Mouse (Mus musculus) hindbrain, embryonic 14.5 days (tissue): ENCODE results near the gene Lrrc8a. TPM values are rescaled to one million over a fixed set of nuclear protein-coding genes. Genes with fewer than 3 reads are reported as not detected.

Source experiments
- ATAC-seq: fragments of 200-750 bp; cut with Nextera tagmentation; 2 replicates; pipeline ENCODE4 v1.8.0; 2017; ENCODE audit warnings: moderate number of reproducible peaks, mild to moderate bottlenecking, moderate TSS enrichment, moderate library complexity; ENCODE audit not compliant: low FRiP score
- DNase-seq: peaks from one replicate; pipeline ENCODE4 v3.0.0-alpha.2; 2015; ENCODE audit warnings: low spot score
- H3K27ac ChIP-seq: fragments of 300-500 bp; sonication (generic); 2 replicates; pipeline ENCODE4 v1.5.1; 2014; ENCODE audit warnings: mild to moderate bottlenecking, moderate library complexity
- H3K27me3 ChIP-seq: fragments of 300-500 bp; sonication (generic); 2 replicates; pipeline ENCODE4 v1.6.1; 2014; ENCODE audit warnings: mild to moderate bottlenecking, low read length, mixed read lengths; ENCODE audit not compliant: control insufficient read depth, insufficient read depth
- H3K36me3 ChIP-seq: fragments of 300-500 bp; sonication (generic); replicated peaks from 2 replicates; pipeline ENCODE4 v1.6.1; 2014; ENCODE audit not compliant: control insufficient read depth, insufficient read depth
- H3K4me1 ChIP-seq: fragments of 300-500 bp; sonication (generic); replicated peaks from 2 replicates; pipeline ENCODE4 v1.6.1; 2014; ENCODE audit warnings: antibody characterized with exemption, low read length, mixed read lengths; ENCODE audit not compliant: control insufficient read depth, insufficient read depth
- H3K4me2 ChIP-seq: fragments of 300-500 bp; sonication (generic); replicated peaks from 2 replicates; pipeline ENCODE4 v1.6.1; 2014; ENCODE audit warnings: mild to moderate bottlenecking, moderate library complexity
- H3K4me3 ChIP-seq: fragments of 300-500 bp; sonication (generic); replicated peaks from 2 replicates; pipeline ENCODE4 v1.5.1; 2014; ENCODE audit warnings: mild to moderate bottlenecking, low read length
- H3K9ac ChIP-seq: fragments of 300-500 bp; sonication (generic); 2 replicates; pipeline ENCODE4 v1.6.1; 2014
- H3K9me3 ChIP-seq: fragments of 300-500 bp; sonication (generic); 2 replicates; pipeline ENCODE4 v1.6.1; 2016; ENCODE audit warnings: low read length; ENCODE audit not compliant: control insufficient read depth
- WGBS: fragments of 180-500 bp; shearing (Covaris S2); extraction: QIAGEN DNeasy Blood & Tissue Kit; methylation state at CpG from one replicate; pipeline ENCODE4 v1.1.7; 2014; 5-methylcytosine and 5-hydroxymethylcytosine counted together
- polyA plus RNA-seq: library from polyadenylated mRNA; unstranded; fragments of >200 nt; fragmentation: Nextera tagmentation; extraction: Ambion mirVana; gene quantifications from 2 replicates; pipeline ENCODE4 v1.2.1, GENCODE M21; 2014

The Lrrc8a gene
- polyA plus RNA-seq, 1 experiment from 2014 or later, result 57.9 TPM

- H3K9ac ChIP-seq, result no peak overlapping the region
- H3K27ac ChIP-seq, result no peak overlapping the region
- H3K4me1 ChIP-seq, result 0 out of 2 replicates have a peak, but pooled peaks cover under 1% of the 10 kb centered on the region
- ATAC-seq (no peak), DNase-seq (no peak)
- H3K4me2 ChIP-seq, result no peak overlapping the region
- no peaks in the 10 kb centered on the region for H3K27me3 ChIP-seq
- H3K4me3 ChIP-seq, result no peak overlapping the region
- H3K9me3 ChIP-seq, result no peaks in the 10 kb centered on the region
- 63% methylated on average over 4 of the region's 4 CpGs for WGBS
- H3K36me3 ChIP-seq, result peaks cover 78% of the 10 kb centered on the region
Measured at GRCm38 (mm10) chr2:30247681-30248080, 10.2 kb downstream of the Lrrc8a start.

GRCm38 (mm10) chr2:30249182-30249581 is 11.7 kb downstream of the Lrrc8a start:
- H3K4me2 ChIP-seq, result no peak overlapping the region
- no peak for ATAC-seq
- peaks cover 63% of the 10 kb centered on the region for H3K36me3 ChIP-seq

GRCm38 (mm10) chr2:30250166-30251128 is 12.9 kb downstream of the Lrrc8a start:
- no peak overlapping the region for H3K4me3 ChIP-seq
- H3K27me3 ChIP-seq, result no peaks in the 10 kb centered on the region
- H3K4me1 ChIP-seq, result no peaks in the 10 kb centered on the region
- DNase-seq (no peak), ATAC-seq (no peak)
- H3K9me3 ChIP-seq, result no peaks in the 10 kb centered on the region
- 89% methylated on average over 10 of the region's 10 CpGs for WGBS
- H3K4me2 ChIP-seq, result no peak overlapping the region
- H3K27ac ChIP-seq, result no peak overlapping the region
- H3K9ac ChIP-seq, result no peak overlapping the region
- peaks cover 65% of the 10 kb centered on the region for H3K36me3 ChIP-seq

More at GRCm38 (mm10) chr2:30249182-30249581, 11.7 kb downstream of the Lrrc8a start:
- no peak for DNase-seq
- 91% methylated on average over 3 of the region's 3 CpGs for WGBS
- no peak overlapping the region for H3K27ac ChIP-seq
- no peaks in the 10 kb centered on the region for H3K9me3 ChIP-seq
- no peak overlapping the region for H3K9ac ChIP-seq
- H3K4me3 ChIP-seq, result no peak overlapping the region
- H3K27me3 ChIP-seq, result no peaks in the 10 kb centered on the region
- no peaks in the 10 kb centered on the region for H3K4me1 ChIP-seq

DNA sequence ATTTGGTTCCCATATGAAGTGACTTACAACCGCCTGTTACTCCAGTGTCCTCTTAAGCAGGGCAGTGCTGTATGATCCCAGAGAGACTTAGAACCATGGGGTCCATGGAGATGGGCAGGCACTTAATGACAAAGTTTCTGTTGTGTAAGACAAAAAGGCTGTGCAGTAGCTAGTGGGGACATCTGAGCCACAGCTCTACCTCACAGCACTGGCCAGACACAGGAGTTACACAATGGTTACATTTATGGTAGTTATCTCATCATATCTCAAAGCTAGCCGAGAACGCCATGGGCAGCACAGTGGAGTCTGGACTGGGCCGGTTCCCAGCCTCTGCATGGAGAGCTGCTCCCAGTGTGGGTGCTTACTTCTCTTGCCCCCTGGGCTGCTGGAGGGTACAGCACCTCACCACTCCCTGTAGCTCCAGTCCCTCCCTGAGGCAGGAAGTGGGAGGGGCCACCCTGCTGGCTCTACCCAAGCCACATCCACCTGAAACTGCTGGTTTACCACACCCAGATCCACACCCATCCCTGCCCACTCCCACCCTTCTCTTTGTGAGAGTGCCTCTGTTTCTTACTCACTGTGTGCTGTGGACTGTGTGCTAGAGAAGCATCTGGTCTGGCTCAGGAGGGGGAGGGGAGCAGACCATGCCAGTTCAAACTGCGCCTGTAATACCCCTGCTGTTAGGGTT is 14.0 kb downstream of the Lrrc8a start:
- H3K4me3 ChIP-seq, result no peak overlapping the region
- WGBS, result 85% methylated on average over 5 of the region's 5 CpGs
- H3K4me1 ChIP-seq, result no peaks in the 10 kb centered on the region
- DNase-seq (no peak), ATAC-seq (no peak)
- H3K4me2 ChIP-seq, result no peak overlapping the region
- no peak overlapping the region for H3K27ac ChIP-seq
- H3K9ac ChIP-seq, result no peak overlapping the region
- no peaks in the 10 kb centered on the region for H3K9me3 ChIP-seq
- H3K27me3 ChIP-seq, result no peaks in the 10 kb centered on the region
- H3K36me3 ChIP-seq, result peaks cover 71% of the 10 kb centered on the region

DNA sequence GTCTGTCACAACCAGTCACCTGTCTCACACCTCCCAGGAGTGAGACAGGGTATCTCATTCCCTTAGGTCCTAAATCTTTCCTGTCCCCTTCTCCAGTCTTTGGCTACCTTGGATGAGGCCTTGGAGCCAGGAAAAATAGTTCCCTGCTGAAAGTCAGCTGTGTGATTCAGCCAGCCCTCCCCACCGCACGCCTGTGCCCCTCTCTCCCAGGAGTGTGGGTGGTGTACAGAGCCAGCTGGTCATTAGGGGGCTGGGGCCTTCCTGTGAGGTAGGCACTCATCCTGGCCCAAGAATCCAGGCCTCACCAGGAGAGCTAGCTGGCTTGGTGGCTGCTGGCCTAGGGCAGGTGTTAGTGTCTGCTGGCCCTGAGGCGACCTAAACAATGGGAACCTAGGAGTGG is 15.0 kb downstream of the Lrrc8a start:
- Histone ChIP-seq H3K4me1 (no peaks in the 10 kb centered on the region), H3K9me3 (no peaks in the 10 kb centered on the region), H3K4me2 (no peak overlapping the region), H3K36me3 (peaks cover 74% of the 10 kb centered on the region), H3K27ac (no peak overlapping the region), H3K4me3 (no peak overlapping the region), H3K27me3 (no peaks in the 10 kb centered on the region), H3K9ac (no peak overlapping the region)
- ATAC-seq (no peak), DNase-seq (no peak)
- 70% methylated on average over 3 of the region's 3 CpGs for WGBS

DNA sequence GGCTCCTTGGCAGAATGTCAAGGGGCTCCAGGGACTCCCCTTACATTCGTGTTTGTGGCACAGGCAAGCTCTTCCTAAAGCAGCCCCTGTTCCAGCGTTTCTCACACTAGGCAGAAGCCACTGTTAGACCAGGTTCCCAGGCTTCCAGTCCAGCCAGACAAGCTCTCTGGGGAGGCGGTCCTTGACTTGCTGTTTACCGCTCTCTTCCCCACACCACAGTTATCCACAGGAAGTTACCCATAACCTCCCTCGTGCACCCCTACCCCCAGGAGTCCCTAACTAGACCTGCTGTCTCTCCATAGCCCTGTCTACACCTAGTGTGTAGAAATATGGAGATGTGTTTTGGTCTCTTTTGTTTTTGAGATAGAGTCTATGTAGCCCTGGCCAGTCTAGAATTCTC is 16.3 kb downstream of the Lrrc8a start:
- no peak overlapping the region for H3K4me3 ChIP-seq
- no peaks in the 10 kb centered on the region for H3K4me1 ChIP-seq
- DNase-seq, result no peak
- ATAC-seq, result no peak
- H3K27me3 ChIP-seq, result no peaks in the 10 kb centered on the region
- H3K4me2 ChIP-seq, result no peak overlapping the region
- H3K36me3 ChIP-seq, result peaks cover 79% of the 10 kb centered on the region
- no peak overlapping the region for H3K27ac ChIP-seq
- 84% methylated on average over 5 of the region's 5 CpGs for WGBS
- H3K9me3 ChIP-seq, result no peaks in the 10 kb centered on the region
- H3K9ac ChIP-seq, result no peak overlapping the region

GRCm38 (mm10) chr2:30255631-30256395 is 18.3 kb downstream of the Lrrc8a start:
- DNase-seq, result no peak
- no peak for ATAC-seq
- Histone ChIP-seq H3K4me1 (no peaks in the 10 kb centered on the region), H3K4me3 (no peak overlapping the region), H3K9ac (no peak overlapping the region), H3K36me3 (peaks cover 74% of the 10 kb centered on the region), H3K27ac (no peak overlapping the region), H3K4me2 (no peak overlapping the region), H3K9me3 (no peaks in the 10 kb centered on the region), H3K27me3 (no peaks in the 10 kb centered on the region)
- WGBS, result 97% methylated on average over 42 of the region's 42 CpGs

GRCm38 (mm10) chr2:30256616-30257350 is 19.3 kb downstream of the Lrrc8a start:
- H3K4me2 ChIP-seq, result no peak overlapping the region
- no peaks in the 10 kb centered on the region for H3K27me3 ChIP-seq
- no peak overlapping the region for H3K27ac ChIP-seq
- DNase-seq (no peak), ATAC-seq (no peak)
- H3K9me3 ChIP-seq, result no peaks in the 10 kb centered on the region
- peaks cover 72% of the 10 kb centered on the region for H3K36me3 ChIP-seq
- no peaks in the 10 kb centered on the region for H3K4me1 ChIP-seq
- 98% methylated on average over 30 of the region's 30 CpGs for WGBS
- H3K9ac ChIP-seq, result no peak overlapping the region
- no peak overlapping the region for H3K4me3 ChIP-seq
